Mouse (Mus musculus): ENCODE data around the gene Tmc7.
A peak's percentile ranks its signal among the peaks of the same experiment; 100 is the strongest.

DNA sequence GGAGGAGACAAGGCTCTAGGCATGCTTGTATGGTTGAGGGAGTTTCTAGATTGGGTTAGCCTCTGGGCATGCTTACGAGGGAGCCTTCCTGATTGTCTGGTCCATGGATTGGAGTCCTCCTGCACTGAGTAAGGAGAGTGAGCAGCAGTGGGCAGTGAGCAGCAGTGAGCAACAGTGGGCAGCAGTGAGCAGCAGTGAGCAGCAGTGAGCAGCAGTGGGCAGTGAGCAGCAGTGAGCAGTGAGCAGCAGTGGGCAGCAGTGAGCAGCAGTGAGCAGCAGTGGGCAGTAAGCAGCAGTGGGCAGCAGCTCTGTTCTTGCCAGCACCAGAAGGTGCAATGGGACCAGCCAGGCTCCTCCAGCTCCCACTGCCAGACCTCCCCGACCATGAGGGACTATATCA, 66.7 kb downstream of the Tmc7 start:
- TF ChIP-seq CTCF (IDR thresholded peaks at IDR 0.05; ENCODE audit: low read depth) (peak; percentile 80), EP300 (IDR thresholded peaks at IDR 0.05; ENCODE audit: low read depth) (no peak)
